Mouse (Mus musculus): Measurements from ENCODE around the gene Cfap58. TPM values are rescaled to one million over a fixed set of nuclear protein-coding genes. Genes with fewer than 3 reads are reported as not detected.

Gene Cfap58
- not detected in 2 replicates for total RNA-seq (2017)

DNA sequence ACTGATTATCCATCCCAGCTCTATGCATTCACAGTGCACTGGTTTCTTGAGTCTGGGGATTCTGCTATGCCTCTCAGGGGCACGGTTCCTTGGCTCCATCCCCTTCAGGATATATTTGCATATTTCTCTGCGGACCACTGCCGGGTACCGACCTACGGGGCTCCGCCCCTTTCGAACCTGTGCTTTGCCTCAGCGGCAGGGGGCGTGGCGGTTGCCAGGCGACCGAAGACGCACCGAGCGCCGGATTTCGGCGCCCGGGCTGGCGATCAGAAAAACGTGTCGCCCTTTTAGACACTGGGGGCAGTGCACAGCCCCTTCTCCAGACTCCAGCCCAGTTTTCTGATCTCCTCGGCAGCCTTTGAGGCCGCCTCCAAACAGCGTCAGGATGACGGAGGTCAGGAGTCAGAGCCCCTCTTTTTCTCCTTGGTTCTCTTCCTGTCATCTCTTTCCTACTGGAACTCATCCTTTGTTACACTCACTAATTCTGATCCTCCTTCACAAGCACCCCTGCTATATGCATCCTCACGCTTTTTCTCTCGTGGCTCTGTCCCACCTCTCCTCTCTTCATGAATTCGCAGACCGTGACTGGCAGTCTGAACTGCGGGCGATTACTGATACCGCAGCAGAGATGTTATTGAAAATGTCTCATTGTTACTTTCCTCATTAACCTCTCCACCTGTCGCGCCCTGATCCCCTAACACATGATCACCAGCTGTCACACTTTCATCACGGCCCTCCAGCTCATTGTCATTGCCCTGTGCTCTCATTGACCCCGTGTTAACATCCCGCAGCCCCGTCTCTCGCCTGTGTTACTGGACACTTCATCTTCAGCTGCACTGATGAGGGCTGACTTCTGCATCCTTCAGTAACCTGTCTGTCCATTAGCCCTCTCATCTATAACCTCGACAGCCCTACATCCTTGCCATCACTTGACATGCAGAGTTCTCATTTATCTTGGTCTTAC lies at the start of gene Cfap58:
Gene Cfap58 (plus strand): TSS at position 233 of the 964 bp plus-strand sequence.
- ATAC-seq (replicated peaks in 1 of 2; ENCODE audit: insufficient read depth in 1 of 2, low FRiP score in 2 of 2, low TSS enrichment in 1 of 2, low read depth in 1 of 2, poor library complexity in 2 of 2, severe bottlenecking in 2 of 2), result peak; percentile 92 to 93

DNA sequence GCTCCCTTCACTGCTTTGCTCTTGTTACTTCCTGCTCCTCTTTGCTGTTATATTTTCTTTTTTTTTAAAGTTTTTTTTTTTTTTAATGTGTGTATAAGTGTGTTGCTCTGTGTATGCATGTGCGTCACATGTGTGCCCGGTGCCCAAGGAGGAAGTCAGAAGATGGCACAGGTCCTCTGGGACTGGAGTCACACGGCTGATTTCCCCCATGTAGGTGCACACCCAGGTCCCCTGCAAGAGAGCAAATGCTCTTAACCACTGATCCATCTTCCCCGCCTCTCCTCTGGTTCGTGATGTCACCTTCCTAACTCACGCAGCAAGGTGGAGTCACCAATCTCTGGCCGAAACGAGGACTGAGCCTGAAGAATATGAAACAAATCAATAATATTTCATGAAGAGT lies 49.4 kb upstream of the Cfap58 start:
- no peak for ATAC-seq (replicated peaks in 1 of 2; ENCODE audit: insufficient read depth in 1 of 2, low FRiP score in 2 of 2, low TSS enrichment in 1 of 2, low read depth in 1 of 2, poor library complexity in 2 of 2, severe bottlenecking in 2 of 2)

DNA sequence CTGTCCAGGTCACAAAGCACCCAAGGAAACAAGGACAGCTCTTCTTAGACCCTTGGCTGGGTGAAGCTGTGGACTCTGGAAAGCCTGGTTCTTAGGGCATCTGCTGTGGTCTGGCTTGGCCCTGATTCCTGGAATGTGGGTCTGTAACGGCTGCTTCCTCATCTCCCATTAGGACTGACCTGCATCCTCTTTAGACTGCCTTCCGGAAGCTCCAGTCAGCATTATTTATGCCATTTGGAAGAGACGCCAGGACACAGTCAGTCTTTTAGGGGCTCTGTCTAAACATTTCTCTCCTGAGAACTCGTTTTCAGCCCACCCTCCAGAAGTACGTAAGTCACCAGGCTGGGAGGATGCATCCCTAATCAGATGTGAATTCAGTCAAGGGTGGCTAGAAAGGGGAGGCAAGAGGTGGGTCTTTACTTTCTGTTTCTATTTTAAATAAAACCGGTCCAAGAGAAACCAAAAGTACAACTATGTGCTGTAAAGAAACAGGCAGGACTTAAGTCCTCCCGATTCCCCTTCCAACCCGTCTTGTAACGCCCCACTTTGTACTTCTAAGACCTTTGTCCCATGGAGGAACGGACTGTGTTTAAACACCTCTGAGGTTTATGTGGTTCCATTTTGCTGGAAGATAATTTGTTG lies 46.9 kb upstream of the Cfap58 start:
- ATAC-seq (replicated peaks in 1 of 2; ENCODE audit: insufficient read depth in 1 of 2, low FRiP score in 2 of 2, low TSS enrichment in 1 of 2, low read depth in 1 of 2, poor library complexity in 2 of 2, severe bottlenecking in 2 of 2), result peak; percentile 16 to 52

DNA sequence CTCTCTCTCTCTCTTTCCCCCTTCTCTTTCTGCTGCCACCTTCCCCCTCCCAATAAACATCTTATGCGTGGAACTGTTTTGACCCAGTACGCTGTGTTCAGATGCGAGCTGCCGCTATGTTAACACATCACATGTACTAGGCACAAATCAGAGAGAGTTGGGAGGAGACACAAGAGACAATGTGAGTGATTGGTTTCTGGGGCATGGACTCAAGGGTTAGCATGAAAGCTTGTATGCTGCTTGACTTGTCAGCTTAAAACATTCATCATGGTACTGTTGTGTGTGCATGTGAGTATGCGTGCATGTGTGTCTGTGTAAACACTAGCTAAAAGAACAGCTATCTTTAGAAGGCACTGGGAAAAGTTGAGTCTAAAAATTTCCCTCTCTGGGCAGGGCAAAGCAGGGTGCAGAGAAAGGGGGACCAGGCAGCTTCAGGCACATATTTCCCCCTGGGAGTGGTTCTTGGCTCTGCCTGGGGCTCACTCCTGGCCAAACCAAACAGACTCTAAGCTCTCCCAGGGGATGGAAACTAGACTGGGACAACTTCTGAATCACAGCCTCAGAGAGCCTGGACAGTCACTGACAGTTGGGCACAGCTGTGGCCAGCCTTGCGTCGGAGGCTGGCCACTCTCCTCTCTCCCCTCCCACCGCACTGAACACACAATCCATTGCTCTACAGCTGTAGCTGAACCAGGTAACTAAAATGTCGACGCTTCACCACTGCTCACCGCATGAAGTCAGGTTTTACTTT lies 45.7 kb upstream of the Cfap58 start:
- no peak for ATAC-seq (replicated peaks in 1 of 2; ENCODE audit: insufficient read depth in 1 of 2, low FRiP score in 2 of 2, low TSS enrichment in 1 of 2, low read depth in 1 of 2, poor library complexity in 2 of 2, severe bottlenecking in 2 of 2)

DNA sequence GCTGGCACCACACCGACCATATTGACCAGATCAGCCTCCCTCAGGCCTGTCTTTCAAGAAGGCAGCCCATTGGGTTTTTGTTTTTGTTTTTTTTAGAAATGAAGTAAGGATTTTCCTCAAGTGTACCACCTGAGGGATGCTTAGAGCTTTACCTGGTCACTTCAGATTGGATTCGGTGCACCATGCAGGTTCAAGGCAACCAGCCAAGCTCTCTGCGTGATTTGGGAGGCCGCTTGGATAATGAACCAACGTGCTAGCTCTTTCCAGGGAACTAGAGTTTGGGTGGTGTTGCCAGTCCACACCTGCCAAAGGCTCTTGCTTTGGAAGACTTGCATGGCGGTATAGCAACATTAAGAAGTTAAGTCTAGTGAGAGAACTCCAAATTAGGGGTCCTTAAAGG lies 44.4 kb upstream of the Cfap58 start:
- no peak for ATAC-seq (replicated peaks in 1 of 2; ENCODE audit: insufficient read depth in 1 of 2, low FRiP score in 2 of 2, low TSS enrichment in 1 of 2, low read depth in 1 of 2, poor library complexity in 2 of 2, severe bottlenecking in 2 of 2)

DNA sequence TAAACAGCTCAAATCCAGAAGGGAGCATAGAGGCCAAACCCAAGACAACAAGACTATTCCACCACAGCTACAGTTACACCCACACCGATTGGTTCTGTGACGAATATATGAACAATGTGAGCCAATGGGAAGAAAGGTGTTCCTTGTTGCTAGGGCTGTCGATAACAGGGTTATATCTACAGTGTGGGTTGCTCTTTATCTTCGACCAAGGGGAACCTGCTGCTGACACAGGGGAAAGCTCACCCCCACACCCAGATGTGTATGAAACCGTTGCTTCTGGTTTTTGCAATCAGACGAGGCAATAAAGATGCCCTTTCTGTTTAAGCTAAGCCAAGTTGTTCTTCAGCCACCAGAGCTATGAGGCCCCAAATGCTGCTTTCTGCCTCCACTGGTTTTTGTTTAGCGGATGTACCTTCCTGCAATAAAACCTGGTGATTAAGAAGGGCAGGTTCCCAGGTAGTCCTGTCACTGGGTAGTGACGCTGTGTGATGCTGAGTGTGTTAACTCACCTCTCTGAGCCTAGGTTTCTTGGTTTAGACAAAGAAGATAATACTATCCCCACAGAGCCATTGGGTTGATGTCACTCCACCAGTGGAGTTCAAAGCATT lies 38.9 kb upstream of the Cfap58 start:
- peak; percentile 14 to 40; a peak in 2 of 4 replicates for ATAC-seq (replicated peaks in 1 of 2; ENCODE audit: insufficient read depth in 1 of 2, low FRiP score in 2 of 2, low TSS enrichment in 1 of 2, low read depth in 1 of 2, poor library complexity in 2 of 2, severe bottlenecking in 2 of 2)

DNA sequence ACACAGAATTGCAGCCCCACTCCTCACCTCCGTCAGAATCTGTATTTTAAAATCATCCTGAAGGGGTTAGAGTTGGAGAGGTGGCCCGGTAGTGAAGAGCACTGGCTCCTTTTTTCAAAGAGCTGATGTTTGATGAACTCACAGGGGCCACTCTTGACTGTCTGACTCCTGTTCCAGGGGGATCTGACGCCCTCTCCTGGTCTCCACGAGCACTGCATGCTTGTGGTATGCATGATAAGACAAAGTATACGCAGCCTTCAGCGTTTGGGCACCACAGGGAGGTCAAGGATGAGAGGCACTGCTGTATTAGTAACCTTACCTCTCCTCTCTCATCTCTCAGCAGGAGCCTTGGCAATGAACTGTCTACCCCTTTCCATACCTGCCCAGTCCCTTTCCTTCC lies 37.5 kb upstream of the Cfap58 start:
- no peak for ATAC-seq (replicated peaks in 1 of 2; ENCODE audit: insufficient read depth in 1 of 2, low FRiP score in 2 of 2, low TSS enrichment in 1 of 2, low read depth in 1 of 2, poor library complexity in 2 of 2, severe bottlenecking in 2 of 2)

DNA sequence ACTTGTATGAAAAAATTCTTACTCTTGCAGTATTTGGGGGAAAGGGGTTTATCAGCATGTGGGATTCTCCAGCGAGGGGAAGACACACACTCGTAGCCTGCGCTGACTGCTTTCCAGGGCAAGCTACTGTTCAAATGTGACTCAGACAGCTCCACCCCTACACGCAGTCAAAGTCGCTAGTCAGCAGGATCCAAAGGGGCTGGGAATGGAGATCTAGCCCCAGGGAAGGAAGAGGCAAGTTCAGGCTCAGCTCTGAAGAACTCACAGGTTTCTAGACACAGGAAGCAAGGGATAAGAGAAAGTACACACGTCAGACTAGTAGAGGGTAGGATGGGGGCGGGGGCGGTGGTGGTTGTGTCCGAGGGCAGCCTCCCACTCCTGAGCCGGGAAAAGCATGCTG lies 36.9 kb upstream of the Cfap58 start:
- ATAC-seq (replicated peaks in 1 of 2; ENCODE audit: insufficient read depth in 1 of 2, low FRiP score in 2 of 2, low TSS enrichment in 1 of 2, low read depth in 1 of 2, poor library complexity in 2 of 2, severe bottlenecking in 2 of 2), result no peak

DNA sequence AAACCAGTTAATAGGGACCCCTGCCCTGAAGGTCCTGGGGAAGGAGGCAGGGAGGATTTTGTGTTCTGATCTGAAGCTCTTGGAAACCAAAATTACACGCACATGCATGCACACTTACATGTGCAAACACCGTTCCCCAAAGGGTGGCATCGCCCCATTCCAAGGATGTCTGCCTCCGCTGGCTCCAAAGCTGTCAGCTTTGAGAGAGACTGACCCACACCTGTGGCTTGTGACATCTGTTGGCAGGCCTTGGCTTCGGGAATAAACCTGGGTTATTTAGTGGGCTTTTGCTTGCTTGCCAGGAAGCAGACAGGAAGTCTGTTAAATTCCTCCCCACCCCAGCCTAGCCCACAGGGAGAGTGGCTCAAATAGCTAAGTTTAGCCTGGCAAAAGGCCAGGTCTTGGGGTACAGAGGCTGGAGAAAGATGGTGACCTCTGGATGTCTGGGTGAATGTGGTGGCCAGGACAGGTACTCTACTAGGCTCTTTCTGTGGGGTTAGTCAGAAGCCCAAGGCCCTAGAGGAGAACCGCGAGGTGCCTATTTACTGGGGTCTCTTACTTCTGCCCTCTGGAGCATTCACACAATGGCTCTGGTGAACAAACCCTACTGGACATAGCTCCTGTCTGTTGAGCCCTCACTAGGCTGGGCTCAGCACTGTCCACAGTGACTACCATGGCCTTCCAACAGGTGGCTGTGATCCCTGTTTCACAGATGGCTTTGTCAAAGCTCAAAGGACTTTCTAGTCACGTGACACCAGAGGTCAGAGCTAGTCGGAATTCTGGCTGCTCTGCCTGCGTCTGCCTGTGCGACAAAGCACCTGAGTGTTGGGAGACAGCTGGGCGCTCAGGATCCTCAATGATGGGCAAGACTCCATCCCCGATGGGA lies 34.9 kb upstream of the Cfap58 start:
- peak in 1 of 2 experiments; percentile 27; a peak in 2 of 4 replicates for ATAC-seq (replicated peaks in 1 of 2; ENCODE audit: insufficient read depth in 1 of 2, low FRiP score in 2 of 2, low TSS enrichment in 1 of 2, low read depth in 1 of 2, poor library complexity in 2 of 2, severe bottlenecking in 2 of 2)

DNA sequence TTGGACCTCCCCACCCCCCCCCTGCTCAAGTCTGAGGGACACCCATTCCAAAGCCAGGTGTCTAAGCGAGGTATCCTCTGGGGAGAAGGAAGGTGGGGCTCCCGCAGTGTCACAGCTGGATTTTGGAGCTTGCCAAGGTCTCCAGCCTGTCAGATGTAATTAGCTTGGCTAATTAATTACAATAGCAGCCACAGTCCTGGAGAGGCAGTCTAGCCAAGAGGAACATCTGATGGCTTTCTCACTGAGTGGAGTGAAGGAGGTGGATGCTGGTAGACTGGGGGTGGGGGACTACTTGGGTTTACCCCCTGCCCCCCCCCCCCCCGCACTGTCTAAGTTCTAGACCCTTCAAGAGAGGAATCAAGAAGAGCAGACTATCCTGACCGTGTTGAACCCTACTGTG lies 33.8 kb upstream of the Cfap58 start:
- no peak for ATAC-seq (replicated peaks in 1 of 2; ENCODE audit: insufficient read depth in 1 of 2, low FRiP score in 2 of 2, low TSS enrichment in 1 of 2, low read depth in 1 of 2, poor library complexity in 2 of 2, severe bottlenecking in 2 of 2)

DNA sequence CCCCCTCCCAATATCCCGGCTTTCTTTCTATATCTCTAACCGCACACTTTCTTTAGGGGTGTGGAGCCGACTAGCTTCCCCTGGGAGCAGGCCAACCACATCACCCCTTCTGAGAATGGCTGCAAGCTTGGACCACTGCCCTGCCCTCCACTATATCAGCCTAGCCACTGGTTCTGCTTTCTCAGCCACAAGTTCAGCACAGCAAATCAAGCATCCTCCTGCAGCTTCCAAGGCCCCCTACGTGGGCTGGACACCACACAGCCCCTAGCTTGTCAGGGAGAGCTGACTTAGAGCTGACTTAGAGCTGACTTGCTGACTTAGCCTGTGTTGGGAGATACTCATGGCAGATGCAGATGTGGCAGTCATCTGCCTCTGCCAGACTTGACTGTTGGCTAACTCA lies 32.4 kb upstream of the Cfap58 start:
- peak; percentile 55 to 68 for ATAC-seq (replicated peaks in 1 of 2; ENCODE audit: insufficient read depth in 1 of 2, low FRiP score in 2 of 2, low TSS enrichment in 1 of 2, low read depth in 1 of 2, poor library complexity in 2 of 2, severe bottlenecking in 2 of 2)

DNA sequence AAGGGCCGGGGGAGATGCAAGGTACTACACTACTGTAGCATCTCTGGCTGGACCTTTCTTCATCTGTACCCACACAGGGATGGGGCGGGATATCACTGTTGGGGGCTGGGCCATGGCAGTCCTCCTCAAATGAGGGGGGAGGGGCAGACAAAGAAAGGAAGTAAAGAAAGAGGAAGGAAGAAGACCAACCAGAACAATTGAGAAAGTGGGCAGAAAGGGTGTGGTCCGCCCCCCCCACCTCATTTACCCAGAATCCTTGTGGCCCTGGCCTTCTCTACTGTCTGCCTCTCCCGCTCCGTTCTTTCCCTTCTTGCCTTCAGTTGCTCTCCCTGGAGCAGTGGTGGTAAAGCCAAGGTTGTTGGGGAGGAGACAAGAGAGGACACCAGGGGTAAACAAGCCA lies 31.9 kb upstream of the Cfap58 start:
- peak; percentile 13 to 34; a peak in 2 of 4 replicates for ATAC-seq (replicated peaks in 1 of 2; ENCODE audit: insufficient read depth in 1 of 2, low FRiP score in 2 of 2, low TSS enrichment in 1 of 2, low read depth in 1 of 2, poor library complexity in 2 of 2, severe bottlenecking in 2 of 2)

DNA sequence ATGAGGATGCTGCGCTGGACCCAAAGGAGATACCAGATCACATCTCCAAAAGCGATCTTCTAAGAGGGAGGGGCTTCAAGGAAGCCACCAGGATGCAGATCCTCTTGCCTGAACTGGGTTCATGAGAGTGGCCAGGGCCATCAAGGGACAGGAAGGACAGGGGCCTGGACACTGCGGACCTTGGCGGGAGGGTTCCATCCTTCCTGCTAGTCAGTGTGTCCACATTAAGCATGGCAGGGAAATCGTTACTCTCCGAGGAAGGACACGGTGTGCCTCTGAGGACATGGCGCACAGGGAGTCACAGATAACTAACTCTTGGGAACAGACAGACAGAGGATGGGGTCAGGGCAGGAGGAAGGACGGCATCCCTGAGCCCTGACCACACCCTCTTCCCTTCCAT lies 29.9 kb upstream of the Cfap58 start:
- no peak for ATAC-seq (replicated peaks in 1 of 2; ENCODE audit: insufficient read depth in 1 of 2, low FRiP score in 2 of 2, low TSS enrichment in 1 of 2, low read depth in 1 of 2, poor library complexity in 2 of 2, severe bottlenecking in 2 of 2)

DNA sequence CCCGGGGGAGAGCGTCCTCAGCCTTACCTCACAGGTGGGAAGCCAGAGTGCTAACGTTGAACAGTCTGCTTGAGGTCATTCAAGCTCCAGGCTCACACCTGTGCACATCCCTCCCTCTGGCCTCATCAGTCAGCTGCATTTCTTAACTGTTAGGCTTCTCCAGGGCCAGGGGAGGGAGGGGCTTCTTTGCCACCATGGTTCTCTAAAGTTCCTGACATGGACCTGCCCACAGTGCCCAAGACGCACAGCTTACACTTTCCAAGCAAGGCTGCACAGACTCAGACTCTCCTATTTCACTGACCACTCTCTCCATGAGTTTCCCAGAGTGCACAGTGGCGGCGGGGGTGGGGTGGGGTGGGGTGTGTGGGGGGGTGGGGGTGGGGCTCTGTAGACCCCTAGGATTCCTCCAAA lies 28.5 kb upstream of the Cfap58 start:
- ATAC-seq (replicated peaks in 1 of 2; ENCODE audit: insufficient read depth in 1 of 2, low FRiP score in 2 of 2, low TSS enrichment in 1 of 2, low read depth in 1 of 2, poor library complexity in 2 of 2, severe bottlenecking in 2 of 2), result no peak

DNA sequence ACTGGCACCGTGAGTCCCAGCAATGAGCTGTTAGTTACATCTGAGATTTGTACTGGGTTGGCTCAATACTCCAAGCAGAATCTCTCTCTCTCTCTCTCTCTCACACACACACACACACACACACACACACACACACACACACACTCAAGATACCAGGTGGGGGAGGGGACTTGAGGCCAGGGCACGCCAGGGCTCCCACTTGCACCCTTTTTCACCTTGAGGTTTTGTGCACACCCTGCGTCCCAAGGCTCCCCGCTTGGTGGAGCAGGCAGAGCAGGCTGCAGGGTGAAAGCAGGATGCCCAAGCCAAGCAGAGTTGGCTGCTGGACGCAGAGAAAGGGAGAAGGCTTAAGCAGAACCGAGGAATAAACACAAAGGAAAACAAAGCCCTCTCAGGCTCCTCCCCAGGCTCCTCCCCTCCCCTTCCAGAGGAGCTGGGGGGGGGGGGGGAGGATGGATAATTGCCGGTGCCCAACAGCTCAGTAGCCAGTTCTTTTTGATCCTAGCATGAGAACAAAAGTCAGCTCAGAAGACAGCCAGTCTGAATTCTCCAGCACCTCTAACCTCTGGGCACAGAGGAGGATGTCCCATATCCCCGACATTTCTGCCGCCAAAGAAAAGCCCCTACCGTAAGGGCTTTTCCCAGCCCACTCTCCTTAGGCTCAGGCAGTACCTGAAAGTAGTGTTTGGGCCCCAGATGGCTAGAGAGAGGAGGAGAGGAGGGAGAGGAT lies 27.9 kb upstream of the Cfap58 start:
- no peak for ATAC-seq (replicated peaks in 1 of 2; ENCODE audit: insufficient read depth in 1 of 2, low FRiP score in 2 of 2, low TSS enrichment in 1 of 2, low read depth in 1 of 2, poor library complexity in 2 of 2, severe bottlenecking in 2 of 2)

DNA sequence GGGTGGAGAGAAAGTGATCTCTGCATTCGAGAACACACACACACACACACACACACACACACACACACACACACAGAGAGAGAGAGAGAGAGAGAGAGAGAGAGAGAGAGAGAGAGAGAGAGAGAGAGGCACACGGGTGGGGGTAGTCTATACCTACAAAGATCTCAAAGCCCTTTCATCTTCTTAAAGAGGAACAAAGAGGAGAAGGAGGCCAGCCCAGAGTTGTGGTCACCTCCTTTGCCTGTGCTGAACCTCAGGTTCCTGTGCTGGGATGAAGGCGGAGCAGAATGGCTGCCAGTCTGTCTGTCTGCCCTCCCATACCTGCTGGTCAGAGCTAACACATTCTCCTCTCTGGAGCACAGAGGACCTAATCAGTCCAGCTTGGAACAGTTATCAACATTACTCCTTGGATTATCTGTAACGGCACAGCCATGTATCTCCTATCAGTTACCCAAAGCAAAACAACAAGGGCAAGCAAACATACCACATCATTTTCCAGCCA lies 27.3 kb upstream of the Cfap58 start:
- ATAC-seq (replicated peaks in 1 of 2; ENCODE audit: insufficient read depth in 1 of 2, low FRiP score in 2 of 2, low TSS enrichment in 1 of 2, low read depth in 1 of 2, poor library complexity in 2 of 2, severe bottlenecking in 2 of 2), result peak; percentile 72 to 81
